ENCODE assay signal across 24 mouse cellular contexts in the genomic region with DNA sequence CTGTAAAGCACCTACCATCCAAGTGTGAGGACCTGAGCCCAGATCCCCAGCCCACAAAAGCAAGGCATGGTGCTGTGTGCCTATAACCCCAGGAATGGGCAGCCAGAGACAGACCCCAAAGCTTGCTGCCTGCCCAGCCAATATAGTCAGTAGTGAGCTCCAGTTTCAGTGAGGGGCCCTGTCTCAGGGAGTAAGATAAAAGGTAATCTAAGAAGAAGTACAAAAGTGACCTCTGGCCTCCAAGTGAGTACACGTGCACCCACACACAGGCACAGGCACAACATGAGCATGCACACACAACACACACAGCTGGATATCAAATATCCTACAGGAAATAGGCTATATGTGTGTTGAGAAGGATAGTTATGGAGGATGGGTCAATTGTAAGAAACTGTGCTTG.
"Had no signal": no experiment of that assay in that cellular context is flagged by ENCODE, and none has a peak within 500 bp of the region (broad histone marks: within the 10 kb centered on the region; RNA-seq: fewer than 3 reads in every experiment).

No protein-coding gene starts in this region.

- H3K9ac ChIP-seq: forebrain, postnatal 0 days; heart, embryonic 13.5 days; heart, embryonic 15.5 days; hindbrain, embryonic 13.5 days; hindbrain, embryonic 15.5 days; limb, embryonic 12.5 days; liver, embryonic 13.5 days had no signal

- ATAC-seq: forebrain, postnatal 0 days; hindbrain, postnatal 0 days had no signal

- H3K4me3 ChIP-seq: heart, embryonic 10.5 days; heart, embryonic 13.5 days; heart, embryonic 15.5 days; hindbrain, embryonic 13.5 days; hindbrain, embryonic 15.5 days; layer of hippocampus, adult 2 months; left cerebral cortex, adult 2 months; limb, embryonic 10.5 days; limb, embryonic 12.5 days; liver, embryonic 13.5 days had no signal

- DNase-seq: forebrain, postnatal 0 days; gastrocnemius, postnatal 14 days; gastrocnemius, postnatal 36 days; heart, adult 18-20 months; heart, postnatal 14 days; heart, postnatal 36 days; kidney, adult 18-20 months; kidney, adult 9 months; kidney, postnatal 25 days; kidney, postnatal 4 days; liver; liver, embryonic 13.5 days had no signal

- H3K4me1 ChIP-seq: hindbrain, embryonic 13.5 days; hindbrain, embryonic 15.5 days; limb, embryonic 12.5 days; liver, embryonic 13.5 days had no signal

- H3K4me2 ChIP-seq: heart, embryonic 13.5 days; heart, embryonic 15.5 days; hindbrain, embryonic 13.5 days; hindbrain, embryonic 15.5 days; limb, embryonic 12.5 days; liver, embryonic 11.5 days; liver, embryonic 13.5 days had no signal

- H3K9me3 ChIP-seq: heart, embryonic 10.5 days; heart, embryonic 13.5 days; heart, embryonic 15.5 days; hindbrain, embryonic 13.5 days; hindbrain, embryonic 15.5 days; limb, embryonic 10.5 days; limb, embryonic 12.5 days; liver, embryonic 13.5 days had no signal

- H3K36me3 ChIP-seq: heart, embryonic 10.5 days; heart, embryonic 13.5 days; heart, embryonic 15.5 days; hindbrain, embryonic 13.5 days; hindbrain, embryonic 15.5 days; limb, embryonic 10.5 days; limb, embryonic 12.5 days; liver, embryonic 13.5 days had no signal

- H3K27me3 ChIP-seq: heart, embryonic 13.5 days; heart, embryonic 15.5 days; hindbrain, embryonic 13.5 days; hindbrain, embryonic 15.5 days; limb, embryonic 12.5 days; liver, embryonic 13.5 days had no signal

- H3K27ac ChIP-seq: heart, embryonic 10.5 days; heart, embryonic 13.5 days; heart, embryonic 15.5 days; hindbrain, embryonic 13.5 days; hindbrain, embryonic 15.5 days; hindbrain, postnatal 0 days; kidney, postnatal 0 days; layer of hippocampus, adult 2 months; left cerebral cortex, adult 2 months; limb, embryonic 10.5 days; limb, embryonic 12.5 days; liver, embryonic 13.5 days had no signal
